Mouse (Mus musculus): ENCODE measurements around the gene Kif6. TPM values are rescaled to one million over a fixed set of nuclear protein-coding genes. Genes with fewer than 3 reads are reported as not detected.

The Kif6 gene
- polyA plus RNA-seq, 1 experiment from 2014 or later, result 3.3 TPM

DNA sequence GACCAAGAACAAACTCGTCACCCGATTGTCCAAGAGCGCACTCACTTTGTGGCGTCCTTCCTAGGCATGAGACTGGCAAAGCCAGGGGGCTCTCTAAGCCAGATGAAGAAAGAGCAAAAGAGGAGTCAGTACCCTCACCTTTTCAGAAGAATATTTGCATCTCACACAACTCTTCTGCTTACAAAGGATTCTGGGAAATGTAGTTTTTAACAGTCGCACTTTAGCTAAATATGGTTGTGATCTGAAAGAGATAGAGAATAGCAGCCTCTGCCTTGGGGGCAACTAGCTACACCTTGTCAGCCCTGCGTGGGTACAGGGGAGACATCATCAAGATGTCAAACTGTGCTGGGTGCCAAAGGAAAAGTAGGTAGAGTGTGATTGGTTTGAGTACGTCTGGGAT lies 287.7 kb downstream of the Kif6 start:
- peaks cover 8% of the 10 kb centered on the region; the same call in 1 of the 2 replicates for H3K4me1 ChIP-seq (replicated peaks; ENCODE audit: control insufficient read depth, insufficient read depth, low read length)

GRCm38 (mm10) chr17:49923429-49923828 lies 308.5 kb downstream of the Kif6 start:
- 78% methylated on average over 4 of the region's 4 CpGs for WGBS
- no peak overlapping the region for H3K27ac ChIP-seq (ENCODE audit: low read length)
- H3K4me2 ChIP-seq (ENCODE audit: low read length), result no peak overlapping the region
- H3K4me3 ChIP-seq (replicated peaks; ENCODE audit: low read length), result no peak overlapping the region
- ATAC-seq, result no peak
- H3K36me3 ChIP-seq (ENCODE audit: control insufficient read depth, insufficient read depth), result no peaks in the 10 kb centered on the region
- H3K9ac ChIP-seq (replicated peaks; ENCODE audit: low read depth, low read length), result no peak overlapping the region
- H3K27me3 ChIP-seq (replicated peaks; ENCODE audit: control insufficient read depth, insufficient read depth, low read length), result no peaks in the 10 kb centered on the region
- no peaks in the 10 kb centered on the region for H3K9me3 ChIP-seq (ENCODE audit: control insufficient read depth, low read length)
- H3K4me1 ChIP-seq (replicated peaks; ENCODE audit: control insufficient read depth, insufficient read depth, low read length), result no peaks in the 10 kb centered on the region

More for the DNA sequence above, 287.7 kb downstream of the Kif6 start:
- Histone ChIP-seq H3K27ac (ENCODE audit: low read length) (no peak overlapping the region), H3K4me2 (ENCODE audit: low read length) (no peak overlapping the region), H3K4me3 (replicated peaks; ENCODE audit: low read length) (no peak overlapping the region), H3K36me3 (ENCODE audit: control insufficient read depth, insufficient read depth) (no peaks in the 10 kb centered on the region), H3K27me3 (replicated peaks; ENCODE audit: control insufficient read depth, insufficient read depth, low read length) (no peaks in the 10 kb centered on the region), H3K9ac (replicated peaks; ENCODE audit: low read depth, low read length) (no peak overlapping the region), H3K9me3 (ENCODE audit: control insufficient read depth, low read length) (no peaks in the 10 kb centered on the region)
- 89% methylated on average over 7 of the region's 7 CpGs for WGBS
- ATAC-seq, result no peak

DNA sequence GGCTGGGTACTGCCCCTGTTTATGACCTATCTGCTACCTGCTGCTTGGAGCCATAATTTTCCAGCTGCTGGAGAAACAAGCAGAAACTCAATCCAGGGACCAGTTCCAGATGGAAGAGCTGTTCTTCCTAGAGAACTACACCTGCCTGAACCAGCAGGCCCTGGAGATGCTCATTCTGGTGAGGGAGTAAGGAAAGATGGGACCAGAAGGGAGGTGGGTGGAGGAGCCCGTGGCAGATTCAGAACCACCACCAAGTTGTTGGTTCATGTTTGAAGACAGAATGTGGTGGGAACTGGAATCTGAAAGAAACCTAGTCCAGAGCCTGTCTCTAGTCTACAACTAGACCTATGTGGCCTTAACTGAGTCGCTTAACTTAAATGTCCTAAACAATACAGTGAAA lies 312.7 kb downstream of the Kif6 start:
- Histone ChIP-seq H3K9me3 (ENCODE audit: control insufficient read depth, low read length) (no peaks in the 10 kb centered on the region), H3K27ac (ENCODE audit: low read length) (no peak overlapping the region), H3K4me1 (replicated peaks; ENCODE audit: control insufficient read depth, insufficient read depth, low read length) (no peaks in the 10 kb centered on the region), H3K27me3 (replicated peaks; ENCODE audit: control insufficient read depth, insufficient read depth, low read length) (no peaks in the 10 kb centered on the region), H3K4me3 (replicated peaks; ENCODE audit: low read length) (no peak overlapping the region), H3K4me2 (ENCODE audit: low read length) (no peak overlapping the region), H3K9ac (replicated peaks; ENCODE audit: low read depth, low read length) (no peak overlapping the region), H3K36me3 (ENCODE audit: control insufficient read depth, insufficient read depth) (no peaks in the 10 kb centered on the region)
- WGBS, result 90% methylated on average over 2 of the region's 2 CpGs
- no peak for ATAC-seq

DNA sequence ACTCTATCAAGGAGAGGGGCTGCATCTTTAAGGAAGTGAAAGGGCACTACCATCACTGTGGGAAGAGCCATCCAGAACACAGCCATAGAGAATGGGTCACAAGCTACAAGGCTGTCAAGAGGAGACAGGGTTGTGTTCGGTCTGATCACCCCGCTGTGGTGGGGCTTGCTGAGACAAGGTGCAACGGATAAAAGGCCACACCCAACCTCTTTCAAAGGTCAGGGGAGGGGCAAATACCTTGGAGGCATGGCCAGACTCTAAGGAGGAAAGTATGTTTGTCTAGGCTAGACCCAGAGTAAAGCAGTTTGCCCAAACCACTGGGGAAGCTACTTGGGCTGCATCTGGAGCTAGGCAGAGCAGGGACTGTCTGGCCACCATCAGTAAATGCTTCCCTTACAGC lies 318.9 kb downstream of the Kif6 start:
- Histone ChIP-seq H3K27ac (ENCODE audit: low read length) (no peak overlapping the region), H3K4me1 (replicated peaks; ENCODE audit: control insufficient read depth, insufficient read depth, low read length) (peaks cover 5% of the 10 kb centered on the region; the same call in 1 of the 2 replicates), H3K27me3 (replicated peaks; ENCODE audit: control insufficient read depth, insufficient read depth, low read length) (no peaks in the 10 kb centered on the region), H3K9me3 (ENCODE audit: control insufficient read depth, low read length) (no peaks in the 10 kb centered on the region), H3K4me3 (replicated peaks; ENCODE audit: low read length) (no peak overlapping the region), H3K36me3 (ENCODE audit: control insufficient read depth, insufficient read depth) (no peaks in the 10 kb centered on the region), H3K9ac (replicated peaks; ENCODE audit: low read depth, low read length) (no peak overlapping the region), H3K4me2 (ENCODE audit: low read length) (no peak overlapping the region)
- no peak for ATAC-seq
- 58% methylated on average over 3 of the region's 3 CpGs for WGBS

DNA sequence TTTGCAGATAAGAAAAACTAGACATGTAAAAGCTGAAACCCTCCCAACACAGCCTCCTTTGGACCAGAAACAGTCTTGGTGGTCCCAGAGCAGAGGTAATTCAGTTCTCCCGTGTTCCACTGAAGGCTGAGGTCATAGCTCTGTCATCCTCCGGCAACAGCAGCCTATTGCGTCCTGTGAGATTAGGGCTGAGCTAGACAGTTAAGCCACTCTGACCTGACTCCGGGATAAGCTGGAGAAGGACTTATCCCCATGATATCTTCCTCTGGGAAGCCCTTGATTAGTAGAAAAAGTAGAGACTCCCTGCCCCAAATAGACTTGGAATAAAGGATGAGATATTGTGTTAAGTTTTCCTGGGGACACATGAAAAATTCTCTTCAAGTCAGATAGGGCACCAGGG lies 319.6 kb downstream of the Kif6 start:
- 66% methylated on average over 4 of the region's 4 CpGs for WGBS
- H3K27me3 ChIP-seq (replicated peaks; ENCODE audit: control insufficient read depth, insufficient read depth, low read length), result no peaks in the 10 kb centered on the region

DNA sequence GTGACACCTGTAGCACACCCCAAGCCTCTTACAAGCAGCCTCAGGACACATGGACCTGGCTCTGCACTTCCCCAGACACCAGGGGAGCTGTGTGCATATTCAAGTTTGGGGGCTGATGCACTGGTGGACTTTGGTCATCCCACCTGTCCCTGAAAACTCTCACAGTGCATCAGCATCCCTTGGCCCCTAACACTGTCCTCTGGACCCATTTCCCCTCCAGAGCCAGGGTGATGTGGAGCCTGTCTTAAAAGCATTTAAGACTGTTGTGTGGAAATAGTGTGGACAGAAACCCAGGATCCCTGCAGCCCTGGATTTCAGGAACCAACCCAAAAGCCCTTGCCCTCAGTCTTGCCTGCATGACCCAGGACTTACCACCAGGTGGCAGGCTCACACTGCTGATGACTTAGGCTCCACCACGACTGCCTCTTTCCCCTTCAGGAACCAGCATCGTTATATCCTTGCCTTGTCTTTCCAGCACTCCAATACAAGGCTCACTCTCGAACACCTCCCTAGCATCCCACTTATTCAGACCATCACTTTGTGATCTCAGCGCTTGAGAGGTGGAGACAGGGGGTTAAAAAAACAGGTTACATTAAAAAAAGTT lies 320.8 kb downstream of the Kif6 start:
- Histone ChIP-seq H3K4me3 (replicated peaks; ENCODE audit: low read length) (no peak overlapping the region), H3K9ac (replicated peaks; ENCODE audit: low read depth, low read length) (no peak overlapping the region), H3K4me2 (ENCODE audit: low read length) (no peak overlapping the region; the same call in 1 of the 2 replicates), H3K27ac (ENCODE audit: low read length) (no peak overlapping the region), H3K4me1 (replicated peaks; ENCODE audit: control insufficient read depth, insufficient read depth, low read length) (peaks cover 5% of the 10 kb centered on the region; the same call in 1 of the 2 replicates), H3K36me3 (ENCODE audit: control insufficient read depth, insufficient read depth) (no peaks in the 10 kb centered on the region), H3K27me3 (replicated peaks; ENCODE audit: control insufficient read depth, insufficient read depth, low read length) (no peaks in the 10 kb centered on the region), H3K9me3 (ENCODE audit: control insufficient read depth, low read length) (no peaks in the 10 kb centered on the region)
- peak; percentile 90 for ATAC-seq
- WGBS, result 3% methylated on average over 4 of the region's 4 CpGs

More for the DNA sequence above, 319.6 kb downstream of the Kif6 start:
- no peak overlapping the region for H3K4me3 ChIP-seq (replicated peaks; ENCODE audit: low read length)
- peaks cover 5% of the 10 kb centered on the region; the same call in 1 of the 2 replicates for H3K4me1 ChIP-seq (replicated peaks; ENCODE audit: control insufficient read depth, insufficient read depth, low read length)
- no peak overlapping the region for H3K27ac ChIP-seq (ENCODE audit: low read length)
- no peak overlapping the region for H3K9ac ChIP-seq (replicated peaks; ENCODE audit: low read depth, low read length)
- no peaks in the 10 kb centered on the region for H3K36me3 ChIP-seq (ENCODE audit: control insufficient read depth, insufficient read depth)
- no peak for ATAC-seq
- H3K4me2 ChIP-seq (ENCODE audit: low read length), result no peak overlapping the region
- H3K9me3 ChIP-seq (ENCODE audit: control insufficient read depth, low read length), result no peaks in the 10 kb centered on the region

- Histone ChIP-seq H3K27ac (ENCODE audit: low read length) (no peak overlapping the region), H3K9ac (replicated peaks; ENCODE audit: low read depth, low read length) (no peak overlapping the region), H3K4me1 (replicated peaks; ENCODE audit: control insufficient read depth, insufficient read depth, low read length) (peaks cover 5% of the 10 kb centered on the region; the same call in 1 of the 2 replicates), H3K9me3 (ENCODE audit: control insufficient read depth, low read length) (no peaks in the 10 kb centered on the region), H3K4me3 (replicated peaks; ENCODE audit: low read length) (no peak overlapping the region), H3K27me3 (replicated peaks; ENCODE audit: control insufficient read depth, insufficient read depth, low read length) (no peaks in the 10 kb centered on the region), H3K4me2 (ENCODE audit: low read length) (no peak overlapping the region; the same call in 1 of the 2 replicates), H3K36me3 (ENCODE audit: control insufficient read depth, insufficient read depth) (no peaks in the 10 kb centered on the region)
- ATAC-seq, result peak; percentile 43
- WGBS, result 3% methylated on average over 2 of the region's 2 CpGs
These were observed 321.3 kb downstream of the Kif6 start for GRCm38 (mm10) chr17:49936214-49936613.

GRCm38 (mm10) chr17:49939146-49939545 lies 324.2 kb downstream of the Kif6 start:
- no peak for ATAC-seq
- no peak overlapping the region for H3K4me2 ChIP-seq (ENCODE audit: low read length)
- no peaks in the 10 kb centered on the region for H3K9me3 ChIP-seq (ENCODE audit: control insufficient read depth, low read length)
- no peak overlapping the region for H3K27ac ChIP-seq (ENCODE audit: low read length)
- no peak overlapping the region for H3K9ac ChIP-seq (replicated peaks; ENCODE audit: low read depth, low read length)
- WGBS, result 74% methylated on average over 7 of the region's 7 CpGs
- no peak overlapping the region for H3K4me3 ChIP-seq (replicated peaks; ENCODE audit: low read length)
- H3K4me1 ChIP-seq (replicated peaks; ENCODE audit: control insufficient read depth, insufficient read depth, low read length), result peaks cover 5% of the 10 kb centered on the region; the same call in 1 of the 2 replicates
- no peaks in the 10 kb centered on the region for H3K27me3 ChIP-seq (replicated peaks; ENCODE audit: control insufficient read depth, insufficient read depth, low read length)
- no peaks in the 10 kb centered on the region for H3K36me3 ChIP-seq (ENCODE audit: control insufficient read depth, insufficient read depth)

DNA sequence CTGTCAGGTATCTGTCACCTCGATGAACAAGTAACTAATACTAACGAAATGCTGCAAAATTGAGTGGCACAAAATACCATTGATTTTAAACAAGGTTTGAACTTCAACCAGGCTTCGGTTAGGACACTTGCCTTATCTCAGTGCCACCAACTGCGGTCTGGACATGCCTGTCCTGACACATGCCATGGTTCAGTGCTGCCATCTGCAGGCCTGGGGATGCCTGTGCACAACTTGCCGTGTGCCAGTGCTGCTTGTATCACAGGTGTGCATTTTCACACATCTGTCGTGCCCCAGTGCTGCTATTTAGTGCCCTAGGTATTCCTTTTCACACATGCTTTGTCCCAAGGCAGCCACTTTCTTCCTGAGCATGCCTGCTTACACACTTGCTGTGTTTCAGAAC lies 327.7 kb downstream of the Kif6 start:
- H3K4me2 ChIP-seq (ENCODE audit: low read length), result no peak overlapping the region
- H3K27me3 ChIP-seq (replicated peaks; ENCODE audit: control insufficient read depth, insufficient read depth, low read length), result no peaks in the 10 kb centered on the region
- WGBS, result 66% methylated on average over 6 of the region's 6 CpGs
- no peak overlapping the region for H3K4me3 ChIP-seq (replicated peaks; ENCODE audit: low read length)
- no peak for ATAC-seq
- no peaks in the 10 kb centered on the region for H3K9me3 ChIP-seq (ENCODE audit: control insufficient read depth, low read length)
- no peaks in the 10 kb centered on the region for H3K4me1 ChIP-seq (replicated peaks; ENCODE audit: control insufficient read depth, insufficient read depth, low read length)
- no peak overlapping the region for H3K9ac ChIP-seq (replicated peaks; ENCODE audit: low read depth, low read length)
- H3K27ac ChIP-seq (ENCODE audit: low read length), result no peak overlapping the region
- H3K36me3 ChIP-seq (ENCODE audit: control insufficient read depth, insufficient read depth), result no peaks in the 10 kb centered on the region

DNA sequence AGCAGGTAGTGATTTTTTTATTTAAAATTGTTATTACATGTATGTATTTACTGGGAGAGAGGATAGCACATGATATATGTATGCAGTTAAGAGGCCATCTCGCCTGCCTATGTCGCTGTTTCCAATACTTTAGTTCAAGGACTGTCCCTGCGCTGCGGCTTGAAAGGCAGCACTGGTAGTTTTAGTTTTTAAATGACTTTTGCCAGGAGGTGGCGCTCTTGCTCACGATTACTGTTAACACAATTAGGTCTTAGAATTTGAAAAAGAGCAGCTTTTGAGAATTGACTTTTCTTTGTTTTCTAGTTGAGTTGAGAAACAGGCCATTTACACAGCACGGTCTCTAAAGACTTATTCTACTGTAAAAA lies 336.5 kb downstream of the Kif6 start:
- ATAC-seq, result peak; percentile 68
- H3K4me1 ChIP-seq (replicated peaks; ENCODE audit: control insufficient read depth, insufficient read depth, low read length), result peaks cover 10% of the 10 kb centered on the region
- H3K27ac ChIP-seq (ENCODE audit: low read length), result peak overlapping the region; percentile 54; the same call in 1 of the 2 replicates

More for the DNA sequence above, 336.5 kb downstream of the Kif6 start:
- Histone ChIP-seq H3K4me3 (replicated peaks; ENCODE audit: low read length) (peak overlapping the region; percentile 31), H3K9me3 (ENCODE audit: control insufficient read depth, low read length) (no peaks in the 10 kb centered on the region), H3K9ac (replicated peaks; ENCODE audit: low read depth, low read length) (no peak overlapping the region), H3K27me3 (replicated peaks; ENCODE audit: control insufficient read depth, insufficient read depth, low read length) (no peaks in the 10 kb centered on the region), H3K4me2 (ENCODE audit: low read length) (peak overlapping the region; percentile 58), H3K36me3 (ENCODE audit: control insufficient read depth, insufficient read depth) (no peaks in the 10 kb centered on the region)
- WGBS, result 5% methylated on average over 7 of the region's 7 CpGs
